Mouse (Mus musculus): ENCODE measurements around the gene Trim63. TPM values are rescaled to one million over a fixed set of nuclear protein-coding genes. Genes with fewer than 3 reads are reported as not detected.

Trim63 gene
- polyA plus RNA-seq, 1 experiment from 2014 or later = 0.75 TPM

DNA sequence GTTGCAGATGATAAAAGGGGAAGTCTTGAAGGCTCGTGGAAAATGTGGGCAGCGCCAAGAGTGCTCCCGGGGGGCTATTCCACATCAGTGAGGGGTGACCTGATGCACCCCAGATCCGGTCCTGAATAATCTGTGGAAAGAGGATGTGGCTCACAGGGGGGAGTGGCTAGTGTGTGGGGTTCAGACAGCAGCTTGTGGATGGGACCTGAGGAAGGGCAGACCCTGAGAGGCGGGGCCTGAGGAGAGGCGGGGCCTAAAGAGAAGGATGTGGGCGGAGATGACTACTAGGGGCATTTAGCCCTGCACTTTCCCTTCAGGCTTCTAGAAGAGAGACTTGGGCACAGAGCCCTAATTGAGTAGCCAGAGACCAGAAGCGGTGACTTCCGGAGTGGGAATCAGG, 47.7 kb downstream of the Trim63 start:
- H3K27ac ChIP-seq (ENCODE audit: low read length) = no peak overlapping the region
- no peak for TF ChIP-seq CTCF (IDR thresholded peaks at IDR 0.05)
- TF ChIP-seq EP300 (IDR thresholded peaks at IDR 0.05) = no peak
- no peak overlapping the region for H3K4me3 ChIP-seq (ENCODE audit: low read depth, low read length)
- DNase-seq (ENCODE audit: low spot score) (no peak), ATAC-seq (no peak)
- H3K27me3 ChIP-seq (replicated peaks; ENCODE audit: insufficient read depth, low read length) = no peaks in the 10 kb centered on the region
- H3K9me3 ChIP-seq (ENCODE audit: low read length) = no peaks in the 10 kb centered on the region
- no peaks in the 10 kb centered on the region for H3K36me3 ChIP-seq (ENCODE audit: insufficient read depth, low read length)
- H3K4me1 ChIP-seq (ENCODE audit: insufficient read depth, low read depth, low read length) = no peaks in the 10 kb centered on the region
- WGBS = 29% methylated on average over 9 of the region's 9 CpGs
- no peak overlapping the region for H3K9ac ChIP-seq (replicated peaks; ENCODE audit: low read depth)
- H3K4me2 ChIP-seq (replicated peaks; ENCODE audit: low read depth, low read length) = no peak overlapping the region

DNA sequence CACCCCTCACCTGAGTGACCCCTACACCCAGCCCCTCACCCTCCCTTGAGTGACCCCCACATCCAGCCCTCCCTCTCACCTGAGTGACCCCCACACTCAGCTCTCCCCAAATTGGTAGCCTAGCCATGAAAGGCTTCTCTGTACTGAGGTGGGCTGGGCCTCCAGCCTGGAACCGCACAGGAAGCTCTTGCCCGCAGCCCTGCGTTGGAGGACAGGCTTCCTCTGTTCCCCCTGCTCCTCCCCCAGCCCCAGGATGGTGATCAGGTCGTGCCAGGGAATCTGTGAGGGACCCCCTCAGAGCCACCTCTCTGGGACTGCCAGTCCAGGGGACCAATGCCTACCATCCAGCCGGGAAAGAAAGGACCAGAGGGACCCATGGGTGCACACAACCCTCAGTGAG, 50.4 kb downstream of the Trim63 start:
- no peak for DNase-seq (ENCODE audit: low spot score)
- no peak for TF ChIP-seq CTCF (IDR thresholded peaks at IDR 0.05)
- no peak for TF ChIP-seq EP300 (IDR thresholded peaks at IDR 0.05)
- H3K27me3 ChIP-seq (replicated peaks; ENCODE audit: insufficient read depth, low read length) = 0 out of 2 replicates have a peak, but pooled peaks cover 2% of the 10 kb centered on the region
- H3K9ac ChIP-seq (replicated peaks; ENCODE audit: low read depth) = no peak overlapping the region
- H3K27ac ChIP-seq (ENCODE audit: low read length) = no peak overlapping the region
- H3K4me2 ChIP-seq (replicated peaks; ENCODE audit: low read depth, low read length) = no peak overlapping the region
- no peaks in the 10 kb centered on the region for H3K9me3 ChIP-seq (ENCODE audit: low read length)
- no peaks in the 10 kb centered on the region for H3K4me1 ChIP-seq (ENCODE audit: insufficient read depth, low read depth, low read length)
- ATAC-seq = no peak
- H3K36me3 ChIP-seq (ENCODE audit: insufficient read depth, low read length) = no peaks in the 10 kb centered on the region
- WGBS = 23% methylated on average over 5 of the region's 5 CpGs
- H3K4me3 ChIP-seq (ENCODE audit: low read depth, low read length) = no peak overlapping the region

DNA sequence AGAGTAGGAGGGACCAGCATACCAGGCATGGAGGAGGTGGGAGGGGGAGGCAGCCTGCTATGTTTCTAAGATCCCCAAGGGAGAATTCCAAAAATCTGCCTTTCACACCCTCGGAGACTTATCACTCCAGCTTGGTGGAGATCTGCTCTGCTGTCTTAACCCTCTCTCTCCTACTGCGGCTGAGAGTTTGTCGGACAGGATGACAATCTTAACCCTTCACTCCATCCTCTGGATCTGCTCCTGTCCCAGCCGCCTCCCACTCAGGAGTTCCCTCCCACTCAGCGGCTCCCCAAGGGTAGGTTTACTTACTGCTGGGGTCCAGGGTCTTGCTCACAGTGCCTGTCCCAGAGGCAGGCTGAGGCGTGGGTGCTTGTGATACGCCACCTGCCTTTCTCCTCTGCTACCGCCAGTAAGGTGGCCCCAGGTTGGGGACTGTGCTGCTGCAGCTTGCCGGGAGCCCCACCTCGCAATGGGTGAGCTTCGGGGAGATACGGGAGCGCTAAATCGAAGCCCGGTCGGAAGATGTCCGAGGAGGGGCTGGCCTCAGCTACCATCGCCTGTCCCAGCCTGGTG, 55.8 kb downstream of the Trim63 start:
- Histone ChIP-seq H3K9ac (replicated peaks; ENCODE audit: low read depth) (no peak overlapping the region), H3K27me3 (replicated peaks; ENCODE audit: insufficient read depth, low read length) (peaks cover 16% of the 10 kb centered on the region), H3K4me1 (ENCODE audit: insufficient read depth, low read depth, low read length) (peaks cover 7% of the 10 kb centered on the region), H3K9me3 (ENCODE audit: low read length) (no peaks in the 10 kb centered on the region), H3K4me3 (ENCODE audit: low read depth, low read length) (peak overlapping the region; percentile 22; the same call in 1 of the 2 replicates), H3K4me2 (replicated peaks; ENCODE audit: low read depth, low read length) (peak overlapping the region; percentile 81), H3K36me3 (ENCODE audit: insufficient read depth, low read length) (no peaks in the 10 kb centered on the region), H3K27ac (ENCODE audit: low read length) (no peak overlapping the region)
- 2% methylated on average over 17 of the region's 18 CpGs for WGBS
- ATAC-seq (peak; percentile 9), DNase-seq (ENCODE audit: low spot score) (no peak)
- TF ChIP-seq CTCF (IDR thresholded peaks at IDR 0.05) (0 out of 2 replicates have a peak, but pooled peaks have one; percentile 1), EP300 (IDR thresholded peaks at IDR 0.05) (no peak)

DNA sequence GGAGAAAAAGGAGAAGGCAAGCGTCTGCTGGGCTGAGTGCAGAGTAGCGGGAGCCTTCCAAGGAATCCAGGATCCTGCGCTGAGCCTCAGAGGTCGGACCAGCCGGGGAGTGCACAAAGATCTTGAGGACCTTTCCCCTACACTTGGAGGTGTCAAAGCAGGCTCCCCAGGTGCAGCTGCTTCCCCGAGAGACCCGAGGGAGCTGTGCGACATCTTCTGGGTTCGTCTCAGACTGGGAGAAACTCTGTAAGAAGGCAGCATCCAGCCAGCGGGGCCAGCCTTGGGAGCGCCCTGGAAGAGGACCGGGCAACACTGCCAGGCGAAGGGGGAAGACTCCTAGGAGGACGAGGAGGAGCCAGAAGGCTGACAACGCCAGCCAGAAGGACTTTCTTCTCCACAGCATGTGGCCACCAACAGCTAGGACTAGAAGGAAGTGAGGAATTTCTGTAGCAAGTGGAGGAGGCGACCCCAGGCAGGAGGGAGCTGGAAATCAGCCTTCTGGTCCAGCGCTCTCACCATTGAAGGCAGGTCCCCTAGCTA, 56.5 kb downstream of the Trim63 start:
- H3K27me3 ChIP-seq (replicated peaks; ENCODE audit: insufficient read depth, low read length) = peaks cover 16% of the 10 kb centered on the region
- peaks cover 7% of the 10 kb centered on the region for H3K4me1 ChIP-seq (ENCODE audit: insufficient read depth, low read depth, low read length)
- no peak overlapping the region for H3K9ac ChIP-seq (replicated peaks; ENCODE audit: low read depth)
- H3K9me3 ChIP-seq (ENCODE audit: low read length) = no peaks in the 10 kb centered on the region
- no peak overlapping the region for H3K27ac ChIP-seq (ENCODE audit: low read length)
- peak overlapping the region; percentile 22; the same call in 1 of the 2 replicates for H3K4me3 ChIP-seq (ENCODE audit: low read depth, low read length)
- WGBS = under 1% methylated on average over 17 of the region's 17 CpGs
- H3K36me3 ChIP-seq (ENCODE audit: insufficient read depth, low read length) = no peaks in the 10 kb centered on the region
- peak overlapping the region; percentile 81 for H3K4me2 ChIP-seq (replicated peaks; ENCODE audit: low read depth, low read length)
- no peak for TF ChIP-seq EP300 (IDR thresholded peaks at IDR 0.05)
- TF ChIP-seq CTCF (IDR thresholded peaks at IDR 0.05) = no peak
- DNase-seq (ENCODE audit: low spot score) (no peak), ATAC-seq (no peak)

DNA sequence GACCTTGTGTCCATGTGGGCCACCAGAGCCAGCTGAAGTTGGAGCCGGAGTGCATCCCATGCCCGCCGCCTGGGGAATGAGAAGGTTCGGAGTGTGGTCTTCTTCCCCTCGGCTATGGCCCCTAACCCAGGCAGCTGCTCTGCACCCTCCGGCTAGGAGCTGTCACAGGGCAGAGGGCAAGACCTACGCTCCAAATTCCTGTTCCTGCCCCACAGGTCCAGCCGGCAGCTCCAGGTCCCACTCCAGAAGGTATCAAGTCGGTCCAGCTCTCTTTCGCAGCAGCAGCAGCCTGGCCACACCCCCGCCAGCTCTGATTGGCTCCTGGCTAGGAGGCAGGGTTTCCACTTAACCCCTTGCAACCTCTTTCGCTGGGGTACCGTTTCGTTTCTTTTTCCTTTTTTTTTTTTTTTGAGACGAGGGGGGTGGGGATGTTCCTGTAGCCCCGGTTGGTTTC, 57.4 kb downstream of the Trim63 start:
- ATAC-seq (peak; percentile 86), DNase-seq (ENCODE audit: low spot score) (peak; percentile 84)
- Histone ChIP-seq H3K4me1 (ENCODE audit: insufficient read depth, low read depth, low read length) (peaks cover 7% of the 10 kb centered on the region), H3K9me3 (ENCODE audit: low read length) (no peaks in the 10 kb centered on the region), H3K36me3 (ENCODE audit: insufficient read depth, low read length) (no peaks in the 10 kb centered on the region), H3K27ac (ENCODE audit: low read length) (no peak overlapping the region), H3K27me3 (replicated peaks; ENCODE audit: insufficient read depth, low read length) (peaks cover 16% of the 10 kb centered on the region), H3K4me2 (replicated peaks; ENCODE audit: low read depth, low read length) (peak overlapping the region; percentile 81), H3K4me3 (ENCODE audit: low read depth, low read length) (peak overlapping the region; percentile 41), H3K9ac (replicated peaks; ENCODE audit: low read depth) (no peak overlapping the region)
- TF ChIP-seq EP300 (IDR thresholded peaks at IDR 0.05) (no peak), CTCF (IDR thresholded peaks at IDR 0.05) (no peak)
- 0% methylated on average over 15 of the region's 16 CpGs for WGBS

DNA sequence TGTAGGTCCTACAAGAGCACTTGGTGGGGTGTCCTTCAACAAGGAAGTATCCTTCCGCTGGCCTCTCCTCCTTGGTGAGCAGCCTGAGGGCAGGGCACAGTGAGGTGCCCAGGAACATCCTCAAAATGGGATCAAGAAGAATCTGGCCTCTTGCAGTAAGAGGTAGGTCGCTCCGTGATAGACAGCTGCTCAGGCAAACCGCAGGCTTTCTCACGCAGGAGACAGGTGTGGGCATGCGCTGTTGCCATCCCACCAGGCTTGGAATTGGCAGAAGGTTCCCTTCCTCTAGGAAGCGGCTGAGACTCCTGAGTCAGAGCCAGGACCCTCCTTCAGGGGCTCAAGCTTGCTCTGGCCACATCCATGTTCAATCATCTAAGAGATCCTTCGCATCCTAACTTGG, 58.4 kb downstream of the Trim63 start:
- Histone ChIP-seq H3K36me3 (ENCODE audit: insufficient read depth, low read length) (no peaks in the 10 kb centered on the region), H3K9ac (replicated peaks; ENCODE audit: low read depth) (no peak overlapping the region), H3K4me3 (ENCODE audit: low read depth, low read length) (no peak overlapping the region), H3K27me3 (replicated peaks; ENCODE audit: insufficient read depth, low read length) (peaks cover 16% of the 10 kb centered on the region), H3K4me1 (ENCODE audit: insufficient read depth, low read depth, low read length) (peaks cover 7% of the 10 kb centered on the region), H3K4me2 (replicated peaks; ENCODE audit: low read depth, low read length) (no peak overlapping the region), H3K9me3 (ENCODE audit: low read length) (no peaks in the 10 kb centered on the region), H3K27ac (ENCODE audit: low read length) (no peak overlapping the region)
- TF ChIP-seq CTCF (IDR thresholded peaks at IDR 0.05) (no peak), EP300 (IDR thresholded peaks at IDR 0.05) (no peak)
- WGBS = 81% methylated on average over 6 of the region's 8 CpGs
- no peak for ATAC-seq
- DNase-seq (ENCODE audit: low spot score) = no peak
